Mouse (Mus musculus): Measurements from ENCODE around the gene Desi2. TPM values are rescaled to one million over a fixed set of nuclear protein-coding genes. Genes with fewer than 3 reads are reported as not detected.
"Not testable (repeated sequence)": the region's sequence is repeated elsewhere in the genome, so short reads cannot be mapped to it uniquely, and the experiment has no call there.

Gene Desi2
- polyA plus RNA-seq, 1 experiment = 11.4 TPM

GRCm38 (mm10) chr1:178287601-178288176 is 100.5 kb downstream of the Desi2 start:
- Histone ChIP-seq H3K79me2 (ENCODE audit: control insufficient read depth, insufficient read depth) (no peaks in the 10 kb centered on the region), H3ac (ENCODE audit: control insufficient read depth, insufficient read length) (no peak overlapping the region), H3K4me3 (no peak overlapping the region), H3K4me2 (ENCODE audit: low read depth) (no peak overlapping the region), H3K27me3 (ENCODE audit: control insufficient read depth, insufficient read depth, insufficient read length) (no peaks in the 10 kb centered on the region), H3K36me3 (ENCODE audit: control insufficient read depth, insufficient read depth) (no peaks in the 10 kb centered on the region)
- no peak for TF ChIP-seq CEBPB (IDR thresholded peaks at IDR 0.05; ENCODE audit: insufficient read depth, poor library complexity, severe bottlenecking)
- TF ChIP-seq SRF (IDR thresholded peaks at IDR 0.05; ENCODE audit: control insufficient read depth, insufficient read length, low read depth) = no peak
- no peak for TF ChIP-seq USF1 (IDR thresholded peaks at IDR 0.05; ENCODE audit: low read depth)
- no peak for TF ChIP-seq MAX (IDR thresholded peaks at IDR 0.05; ENCODE audit: low read depth)
- no peak for TF ChIP-seq POLR2AphosphoS2 (IDR thresholded peaks at IDR 0.05; ENCODE audit: insufficient read length, low read depth)
- TF ChIP-seq TCF3 (IDR thresholded peaks at IDR 0.05; ENCODE audit: insufficient read length, low read depth) = no peak
- no peak for TF ChIP-seq REST (IDR thresholded peaks at IDR 0.05; ENCODE audit: insufficient read depth, insufficient read length)
- TF ChIP-seq MYOD1 (IDR thresholded peaks at IDR 0.05; ENCODE audit: control insufficient read depth in 1 of 3, insufficient read length in 2 of 3, low read depth in 2 of 3) = no peak
- no peak for TF ChIP-seq E2F4 (IDR thresholded peaks at IDR 0.05; ENCODE audit: insufficient read depth)
- no peak for TF ChIP-seq MYOG (IDR thresholded peaks at IDR 0.05; ENCODE audit: control insufficient read depth in 1 of 3, insufficient read depth in 1 of 3, insufficient read length in 2 of 3, low read depth in 2 of 3)

GRCm38 (mm10) chr1:178291716-178292115 is 104.5 kb downstream of the Desi2 start:
- Histone ChIP-seq H3ac (ENCODE audit: control insufficient read depth, insufficient read length) (no peak overlapping the region), H3K36me3 (ENCODE audit: control insufficient read depth, insufficient read depth) (no peaks in the 10 kb centered on the region), H3K79me2 (ENCODE audit: control insufficient read depth, insufficient read depth) (no peaks in the 10 kb centered on the region), H3K4me3 (no peak overlapping the region), H3K27me3 (ENCODE audit: control insufficient read depth, insufficient read depth, insufficient read length) (no peaks in the 10 kb centered on the region), H3K4me2 (ENCODE audit: low read depth) (no peak overlapping the region)
- TF ChIP-seq TCF3 (IDR thresholded peaks at IDR 0.05; ENCODE audit: insufficient read length, low read depth) = no peak
- TF ChIP-seq MYOG (IDR thresholded peaks at IDR 0.05; ENCODE audit: control insufficient read depth in 1 of 3, insufficient read depth in 1 of 3, insufficient read length in 2 of 3, low read depth in 2 of 3) = no peak
- TF ChIP-seq CEBPB (IDR thresholded peaks at IDR 0.05; ENCODE audit: insufficient read depth, poor library complexity, severe bottlenecking) = no peak
- no peak for TF ChIP-seq E2F4 (IDR thresholded peaks at IDR 0.05; ENCODE audit: insufficient read depth)
- TF ChIP-seq SRF (IDR thresholded peaks at IDR 0.05; ENCODE audit: control insufficient read depth, insufficient read length, low read depth) = no peak
- TF ChIP-seq USF1 (IDR thresholded peaks at IDR 0.05; ENCODE audit: low read depth) = no peak
- TF ChIP-seq POLR2A (IDR thresholded peaks at IDR 0.05; ENCODE audit: insufficient read length, low read depth) = no peak
- no peak for TF ChIP-seq MAX (IDR thresholded peaks at IDR 0.05; ENCODE audit: low read depth)
- TF ChIP-seq MYOD1 (IDR thresholded peaks at IDR 0.05; ENCODE audit: control insufficient read depth in 1 of 3, insufficient read length in 2 of 3, low read depth in 2 of 3) = no peak
- TF ChIP-seq REST (IDR thresholded peaks at IDR 0.05; ENCODE audit: insufficient read depth, insufficient read length) = no peak
- no peak for TF ChIP-seq POLR2AphosphoS2 (IDR thresholded peaks at IDR 0.05; ENCODE audit: insufficient read length, low read depth)
- TF ChIP-seq TCF12 (IDR thresholded peaks at IDR 0.05; ENCODE audit: insufficient read depth, poor library complexity, severe bottlenecking) = no peak

DNA sequence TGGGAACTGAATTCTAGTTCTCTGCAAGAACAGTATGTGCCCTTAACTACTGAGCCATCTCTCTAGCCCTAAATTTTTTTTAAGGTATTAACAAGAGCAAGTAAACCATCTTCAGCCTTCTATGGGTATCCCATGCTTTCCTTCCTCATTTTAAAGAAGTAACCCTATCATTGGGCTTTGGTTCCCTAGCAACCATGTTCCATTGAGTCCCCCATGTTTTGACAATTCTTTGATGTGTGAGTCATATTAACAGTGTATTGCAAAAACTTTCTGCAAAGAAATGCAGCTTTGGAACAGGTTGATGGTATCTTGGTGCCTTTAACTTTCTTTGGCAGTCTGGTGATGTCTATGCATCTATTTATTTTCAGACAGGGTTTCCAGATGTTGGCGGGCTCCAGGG is 106.8 kb downstream of the Desi2 start:
- H3K4me2 ChIP-seq (ENCODE audit: low read depth) = no peak overlapping the region
- no peaks in the 10 kb centered on the region for H3K79me2 ChIP-seq (ENCODE audit: control insufficient read depth, insufficient read depth)
- TF ChIP-seq POLR2A (IDR thresholded peaks at IDR 0.05; ENCODE audit: insufficient read length, low read depth) = no peak
- TF ChIP-seq E2F4 (IDR thresholded peaks at IDR 0.05; ENCODE audit: insufficient read depth) = no peak
- no peak for TF ChIP-seq REST (IDR thresholded peaks at IDR 0.05; ENCODE audit: insufficient read depth, insufficient read length)
- no peak for TF ChIP-seq POLR2AphosphoS2 (IDR thresholded peaks at IDR 0.05; ENCODE audit: insufficient read length, low read depth)
- TF ChIP-seq MYOD1 (IDR thresholded peaks at IDR 0.05; ENCODE audit: control insufficient read depth in 1 of 3, insufficient read length in 2 of 3, low read depth in 2 of 3) = no peak
- TF ChIP-seq TCF3 (IDR thresholded peaks at IDR 0.05; ENCODE audit: insufficient read length, low read depth) = no peak
- no peak for TF ChIP-seq CEBPB (IDR thresholded peaks at IDR 0.05; ENCODE audit: insufficient read depth, poor library complexity, severe bottlenecking)
- TF ChIP-seq MYOG (IDR thresholded peaks at IDR 0.05; ENCODE audit: control insufficient read depth in 1 of 3, insufficient read depth in 1 of 3, insufficient read length in 2 of 3, low read depth in 2 of 3) = no peak
- no peak for TF ChIP-seq SRF (IDR thresholded peaks at IDR 0.05; ENCODE audit: control insufficient read depth, insufficient read length, low read depth)
- no peak for TF ChIP-seq MAX (IDR thresholded peaks at IDR 0.05; ENCODE audit: low read depth)
- no peak for TF ChIP-seq TCF12 (IDR thresholded peaks at IDR 0.05; ENCODE audit: insufficient read depth, poor library complexity, severe bottlenecking)
- TF ChIP-seq USF1 (IDR thresholded peaks at IDR 0.05; ENCODE audit: low read depth) = no peak
- no peak overlapping the region for H3ac ChIP-seq (ENCODE audit: control insufficient read depth, insufficient read length)
- no peak overlapping the region for H3K4me3 ChIP-seq
- H3K36me3 ChIP-seq (ENCODE audit: control insufficient read depth, insufficient read depth) = no peaks in the 10 kb centered on the region
- no peaks in the 10 kb centered on the region for H3K27me3 ChIP-seq (ENCODE audit: control insufficient read depth, insufficient read depth, insufficient read length)

GRCm38 (mm10) chr1:178301261-178301660 is 114.0 kb downstream of the Desi2 start:
- H3K36me3 ChIP-seq (ENCODE audit: control insufficient read depth, insufficient read depth); H3K79me2 ChIP-seq (ENCODE audit: control insufficient read depth, insufficient read depth); H3K4me2 ChIP-seq (ENCODE audit: low read depth); H3K4me3 ChIP-seq; H3K27me3 ChIP-seq (ENCODE audit: control insufficient read depth, insufficient read depth, insufficient read length); H3ac ChIP-seq (ENCODE audit: control insufficient read depth, insufficient read length): not testable (repeated sequence)

- TF ChIP-seq POLR2AphosphoS2 (IDR thresholded peaks at IDR 0.05; ENCODE audit: insufficient read length, low read depth) (no peak), REST (IDR thresholded peaks at IDR 0.05; ENCODE audit: insufficient read depth, insufficient read length) (no peak), SRF (IDR thresholded peaks at IDR 0.05; ENCODE audit: control insufficient read depth, insufficient read length, low read depth) (no peak), USF1 (IDR thresholded peaks at IDR 0.05; ENCODE audit: low read depth) (no peak), TCF3 (IDR thresholded peaks at IDR 0.05; ENCODE audit: insufficient read length, low read depth) (no peak), E2F4 (IDR thresholded peaks at IDR 0.05; ENCODE audit: insufficient read depth) (no peak), MAX (IDR thresholded peaks at IDR 0.05; ENCODE audit: low read depth) (no peak), MYOG (IDR thresholded peaks at IDR 0.05; ENCODE audit: control insufficient read depth in 1 of 3, insufficient read depth in 1 of 3, insufficient read length in 2 of 3, low read depth in 2 of 3) (no peak), MYOD1 (IDR thresholded peaks at IDR 0.05; ENCODE audit: control insufficient read depth in 1 of 3, insufficient read length in 2 of 3, low read depth in 2 of 3) (no peak), POLR2A (IDR thresholded peaks at IDR 0.05; ENCODE audit: insufficient read length, low read depth) (no peak), TCF12 (IDR thresholded peaks at IDR 0.05; ENCODE audit: insufficient read depth, poor library complexity, severe bottlenecking) (no peak), CEBPB (IDR thresholded peaks at IDR 0.05; ENCODE audit: insufficient read depth, poor library complexity, severe bottlenecking) (no peak)
- no peaks in the 10 kb centered on the region for H3K36me3 ChIP-seq (ENCODE audit: control insufficient read depth, insufficient read depth)
- H3ac ChIP-seq (ENCODE audit: control insufficient read depth, insufficient read length) = no peak overlapping the region
- no peaks in the 10 kb centered on the region for H3K27me3 ChIP-seq (ENCODE audit: control insufficient read depth, insufficient read depth, insufficient read length)
- H3K79me2 ChIP-seq (ENCODE audit: control insufficient read depth, insufficient read depth) = no peaks in the 10 kb centered on the region
- no peak overlapping the region for H3K4me3 ChIP-seq
- H3K4me2 ChIP-seq (ENCODE audit: low read depth) = no peak overlapping the region
Measured at GRCm38 (mm10) chr1:178303425-178303824, 116.2 kb downstream of the Desi2 start.
